Mouse (Mus musculus): ENCODE results near the gene Naglu.

DNA sequence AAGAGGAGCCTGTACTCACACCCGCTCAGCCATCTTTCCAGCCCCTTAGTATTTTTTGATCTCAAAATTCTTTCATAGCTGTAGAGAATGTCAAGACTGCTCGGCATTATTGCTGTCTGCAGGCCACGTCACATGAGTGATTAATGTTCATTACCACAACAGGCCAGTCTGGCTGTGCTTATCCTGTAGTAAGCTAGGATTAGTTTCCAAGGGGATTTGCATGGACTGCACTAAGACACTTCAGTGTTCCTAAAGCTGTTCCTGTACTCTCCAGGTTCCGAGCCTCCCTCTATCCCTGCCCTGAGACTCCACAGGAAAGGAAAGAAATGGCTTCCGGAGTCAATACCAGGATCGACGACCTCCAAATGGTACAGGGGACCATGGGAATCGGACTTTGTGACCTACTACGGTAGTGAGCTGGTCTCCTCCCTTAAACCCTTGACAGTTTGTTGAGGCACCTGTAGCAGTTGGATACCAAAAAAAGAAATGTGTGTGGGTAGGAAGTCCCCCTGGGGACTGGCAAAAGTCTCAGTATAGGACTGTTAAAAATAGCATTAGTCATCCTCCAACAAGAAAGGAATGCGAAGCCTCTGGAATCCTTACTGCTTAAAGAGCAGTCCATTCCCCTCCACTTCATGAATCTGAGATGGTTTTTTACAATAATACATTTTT, 39.5 kb upstream of the Naglu start:
- TF ChIP-seq POLR2A (IDR thresholded peaks at IDR 0.05; ENCODE audit: extremely low read depth, insufficient read depth, low read length) (no peak), CTCF (IDR thresholded peaks at IDR 0.05; ENCODE audit: low read depth, low read length) (no peak)

All from liver, adult 2 months (tissue).